Mouse (Mus musculus) cerebellum, postnatal 14 days (tissue): ENCODE data around the gene Scube2.

Experiments used
- DNase-seq, 2 experiments: peaks; one replicate each; pipeline ENCODE4 v3.0.0; 2021; ENCODE audit warnings: mixed read lengths in 2 of 2

The Scube2 gene

GRCm38 (mm10) chr7:109795564-109795963 lies 69.9 kb downstream of the Scube2 start:
- no peak for DNase-seq

GRCm38 (mm10) chr7:109794556-109794955 lies 70.9 kb downstream of the Scube2 start:
- no peak for DNase-seq

- peak; percentile 85 to 86 for DNase-seq
Observed at GRCm38 (mm10) chr7:109792759-109793158, 72.7 kb downstream of the Scube2 start.

- no peak for DNase-seq
Observed at GRCm38 (mm10) chr7:109790818-109791217, 74.7 kb downstream of the Scube2 start.

- no peak for DNase-seq
Observed at GRCm38 (mm10) chr7:109787860-109788259, 77.6 kb downstream of the Scube2 start.

GRCm38 (mm10) chr7:109783281-109783680 lies 82.2 kb downstream of the Scube2 start:
- DNase-seq, result peak; percentile 45 to 57

- DNase-seq, result peak; percentile 91 to 92
Observed at GRCm38 (mm10) chr7:109781470-109782203, 83.8 kb downstream of the Scube2 start, which contains the start of gene Nrip3. Nrip3 (minus strand) TSS chr7:109782025.

GRCm38 (mm10) chr7:109781087-109781469 lies 84.4 kb downstream of the Scube2 start:
- no peak for DNase-seq

- no peak for DNase-seq
Observed at GRCm38 (mm10) chr7:109772251-109772650, 93.2 kb downstream of the Scube2 start.

- no peak for DNase-seq
Observed at GRCm38 (mm10) chr7:109768699-109769383, 96.6 kb downstream of the Scube2 start.

GRCm38 (mm10) chr7:109767575-109768350 lies 97.7 kb downstream of the Scube2 start:
- DNase-seq, result no peak

GRCm38 (mm10) chr7:109764009-109764408 lies 101.5 kb downstream of the Scube2 start:
- no peak for DNase-seq

- DNase-seq, result no peak
Observed at GRCm38 (mm10) chr7:109756291-109756690, 109.2 kb downstream of the Scube2 start.

- no peak for DNase-seq
Observed at GRCm38 (mm10) chr7:109754034-109754433, 111.4 kb downstream of the Scube2 start.

GRCm38 (mm10) chr7:109752008-109752925 lies 113.2 kb downstream of the Scube2 start, which contains the start of gene Tmem9b:
Tmem9b (minus strand) TSS chr7:109752875.
- DNase-seq, result peak; percentile 85 to 88

GRCm38 (mm10) chr7:109751427-109752007 lies 114.0 kb downstream of the Scube2 start:
- DNase-seq, result peak in 1 of 2 experiments; percentile 13
